Mouse (Mus musculus): ENCODE measurements around the gene Wdr5b. TPM values are rescaled to one million over a fixed set of nuclear protein-coding genes. Genes with fewer than 3 reads are reported as not detected.
"Not testable (repeated sequence)": the region's sequence is repeated elsewhere in the genome, so short reads cannot be mapped to it uniquely, and the experiment has no call there.

Gene Wdr5b
- polyA plus RNA-seq, 1 experiment from 2014 or later, result 7.9 TPM

- Histone ChIP-seq H3K27ac (no peak overlapping the region), H3K36me3 (replicated peaks) (peaks cover 78% of the 10 kb centered on the region), H3K4me3 (no peak overlapping the region), H3K9me3 (no peaks in the 10 kb centered on the region), H3K4me1 (no peaks in the 10 kb centered on the region), H3K27me3 (ENCODE audit: poor library complexity, severe bottlenecking) (no peaks in the 10 kb centered on the region)
- WGBS, result 96% methylated on average over 6 of the region's 6 CpGs
- no peak for DNase-seq (ENCODE audit: extremely low spot score, low spot score)
These were observed 12.7 kb downstream of the Wdr5b start for GRCm38 (mm10) chr16:36053524-36054275.

GRCm38 (mm10) chr16:36054920-36055319 is 13.9 kb downstream of the Wdr5b start:
- Histone ChIP-seq H3K4me1 (no peaks in the 10 kb centered on the region), H3K4me3 (no peak overlapping the region), H3K27ac (no peak overlapping the region), H3K27me3 (ENCODE audit: poor library complexity, severe bottlenecking) (no peaks in the 10 kb centered on the region), H3K36me3 (replicated peaks) (peaks cover 66% of the 10 kb centered on the region), H3K9me3 (no peaks in the 10 kb centered on the region)
- WGBS, result 96% methylated on average over 8 of the region's 8 CpGs
- DNase-seq (ENCODE audit: extremely low spot score, low spot score), result no peak

- no peak overlapping the region for H3K4me3 ChIP-seq
- no peaks in the 10 kb centered on the region for H3K27me3 ChIP-seq (ENCODE audit: poor library complexity, severe bottlenecking)
- peaks cover 59% of the 10 kb centered on the region for H3K36me3 ChIP-seq (replicated peaks)
- WGBS, result 85% methylated on average over 11 of the region's 11 CpGs
- no peaks in the 10 kb centered on the region for H3K4me1 ChIP-seq
- H3K27ac ChIP-seq, result no peak overlapping the region
- H3K9me3 ChIP-seq, result no peaks in the 10 kb centered on the region
- DNase-seq (ENCODE audit: extremely low spot score, low spot score), result no peak
These were observed 15.4 kb downstream of the Wdr5b start for GRCm38 (mm10) chr16:36056416-36056815.

GRCm38 (mm10) chr16:36057933-36058475 is 17.0 kb downstream of the Wdr5b start:
- 89% methylated on average over 8 of the region's 8 CpGs for WGBS
- no peak overlapping the region for H3K27ac ChIP-seq
- no peaks in the 10 kb centered on the region for H3K9me3 ChIP-seq
- H3K27me3 ChIP-seq (ENCODE audit: poor library complexity, severe bottlenecking), result no peaks in the 10 kb centered on the region
- no peak for DNase-seq (ENCODE audit: extremely low spot score, low spot score)
- H3K4me1 ChIP-seq, result no peaks in the 10 kb centered on the region
- peaks cover 52% of the 10 kb centered on the region for H3K36me3 ChIP-seq (replicated peaks)
- H3K4me3 ChIP-seq, result no peak overlapping the region

- H3K9me3 ChIP-seq; DNase-seq (ENCODE audit: extremely low spot score, low spot score); H3K27me3 ChIP-seq (ENCODE audit: poor library complexity, severe bottlenecking); H3K4me1 ChIP-seq; H3K27ac ChIP-seq; H3K4me3 ChIP-seq: not testable (repeated sequence)
- H3K36me3 ChIP-seq (replicated peaks), result peaks cover 37% of the 10 kb centered on the region
- 86% methylated on average over 1 of the region's 1 CpGs for WGBS
These were observed 21.5 kb downstream of the Wdr5b start for GRCm38 (mm10) chr16:36062534-36062933.

GRCm38 (mm10) chr16:36063315-36063714 is 22.3 kb downstream of the Wdr5b start:
- H3K4me1 ChIP-seq, result peaks cover 6% of the 10 kb centered on the region
- H3K27ac ChIP-seq, result no peak overlapping the region
- 77% methylated on average over 2 of the region's 2 CpGs for WGBS
- H3K27me3 ChIP-seq (ENCODE audit: poor library complexity, severe bottlenecking), result no peaks in the 10 kb centered on the region
- no peaks in the 10 kb centered on the region for H3K9me3 ChIP-seq
- H3K36me3 ChIP-seq (replicated peaks), result peaks cover 44% of the 10 kb centered on the region
- DNase-seq (ENCODE audit: extremely low spot score, low spot score), result no peak
- H3K4me3 ChIP-seq, result no peak overlapping the region

- H3K9me3 ChIP-seq, result no peaks in the 10 kb centered on the region
- no peak for DNase-seq (ENCODE audit: extremely low spot score, low spot score)
- peaks cover 22% of the 10 kb centered on the region for H3K4me1 ChIP-seq
- H3K27ac ChIP-seq, result no peak overlapping the region
- peaks cover 52% of the 10 kb centered on the region for H3K36me3 ChIP-seq (replicated peaks)
- WGBS, result 92% methylated on average over 5 of the region's 5 CpGs
- no peaks in the 10 kb centered on the region for H3K27me3 ChIP-seq (ENCODE audit: poor library complexity, severe bottlenecking)
- no peak overlapping the region for H3K4me3 ChIP-seq
These were observed 23.9 kb downstream of the Wdr5b start for GRCm38 (mm10) chr16:36064904-36065303.

- no peak for DNase-seq (ENCODE audit: extremely low spot score, low spot score)
- Histone ChIP-seq H3K36me3 (replicated peaks) (peaks cover 38% of the 10 kb centered on the region), H3K4me1 (peaks cover 29% of the 10 kb centered on the region), H3K4me3 (no peak overlapping the region), H3K9me3 (no peaks in the 10 kb centered on the region), H3K27ac (no peak overlapping the region), H3K27me3 (ENCODE audit: poor library complexity, severe bottlenecking) (no peaks in the 10 kb centered on the region)
- 81% methylated on average over 2 of the region's 2 CpGs for WGBS
These were observed 26.7 kb downstream of the Wdr5b start for GRCm38 (mm10) chr16:36067694-36068093.

GRCm38 (mm10) chr16:36068356-36068755 is 27.4 kb downstream of the Wdr5b start:
- 94% methylated on average over 3 of the region's 3 CpGs for WGBS
- H3K27ac ChIP-seq, result no peak overlapping the region
- DNase-seq (ENCODE audit: extremely low spot score, low spot score), result no peak
- no peaks in the 10 kb centered on the region for H3K9me3 ChIP-seq
- no peak overlapping the region for H3K4me3 ChIP-seq
- no peaks in the 10 kb centered on the region for H3K27me3 ChIP-seq (ENCODE audit: poor library complexity, severe bottlenecking)
- H3K36me3 ChIP-seq (replicated peaks), result peaks cover 34% of the 10 kb centered on the region
- peaks cover 32% of the 10 kb centered on the region for H3K4me1 ChIP-seq

- 53% methylated on average over 9 of the region's 9 CpGs for WGBS
- peak overlapping the region; percentile 99 for H3K27ac ChIP-seq
These were observed 29.0 kb downstream of the Wdr5b start for GRCm38 (mm10) chr16:36069819-36070575.

GRCm38 (mm10) chr16:36071071-36071449 is 30.1 kb downstream of the Wdr5b start:
- Histone ChIP-seq H3K27me3 (ENCODE audit: poor library complexity, severe bottlenecking) (no peaks in the 10 kb centered on the region), H3K4me1 (peaks cover 32% of the 10 kb centered on the region), H3K27ac (peak overlapping the region; percentile 99), H3K36me3 (replicated peaks) (peaks cover 33% of the 10 kb centered on the region), H3K9me3 (no peaks in the 10 kb centered on the region), H3K4me3 (peak overlapping the region; percentile 62)
- no peak for DNase-seq (ENCODE audit: extremely low spot score, low spot score)
- WGBS, result under 1% methylated on average over 16 of the region's 16 CpGs

More at GRCm38 (mm10) chr16:36069819-36070575, 29.0 kb downstream of the Wdr5b start:
- H3K9me3 ChIP-seq, result no peaks in the 10 kb centered on the region
- H3K4me1 ChIP-seq, result peaks cover 32% of the 10 kb centered on the region
- H3K36me3 ChIP-seq (replicated peaks), result peaks cover 37% of the 10 kb centered on the region
- DNase-seq (ENCODE audit: extremely low spot score, low spot score), result no peak
- peak overlapping the region; percentile 62 for H3K4me3 ChIP-seq
- H3K27me3 ChIP-seq (ENCODE audit: poor library complexity, severe bottlenecking), result no peaks in the 10 kb centered on the region

- peaks cover 32% of the 10 kb centered on the region for H3K4me1 ChIP-seq
- under 1% methylated on average over 81 of the region's 81 CpGs for WGBS
These were observed 30.7 kb downstream of the Wdr5b start, which contains the start of the genes Fam162a and Ccdc58 for GRCm38 (mm10) chr16:36071450-36072379. Gene Fam162a (minus strand): TSS chr16:36071594. Gene Ccdc58 (plus strand): TSS chr16:36071685.

More at GRCm38 (mm10) chr16:36071450-36072379, 30.7 kb downstream of the Wdr5b start, which contains the start of the genes Fam162a and Ccdc58:
- peak within 1 kb of the TSS; percentile 62 for H3K4me3 ChIP-seq
- peak within 1 kb of the TSS; percentile 99 for H3K27ac ChIP-seq
- H3K27me3 ChIP-seq (ENCODE audit: poor library complexity, severe bottlenecking), result no peaks in the 10 kb centered on the region
- no peaks in the 10 kb centered on the region for H3K9me3 ChIP-seq
- DNase-seq (ENCODE audit: extremely low spot score, low spot score), result peak; percentile 91
- peaks cover 31% of the 10 kb centered on the region for H3K36me3 ChIP-seq (replicated peaks)

Data from forebrain, embryonic 10.5 days (tissue).